Mouse (Mus musculus) T-helper 2 cell (primary cell): ENCODE measurements around the gene Il27.

Experiments
- in situ Hi-C: fragments of 300-600 bp; cut with MboI, MseI; formaldehyde crosslinking; loops from one replicate; pipeline ENCODE4 v1.15.1; 2025; ENCODE audit warnings: high pct_unique_total_duplicates

The Il27 gene

GRCm38 (mm10) chr7:126607064-126607463 is 12.3 kb upstream of the Il27 start:
- in situ Hi-C loops, result no loop called here

- in situ Hi-C loops, result no loop called here
Measured at GRCm38 (mm10) chr7:126606611-126607010, 11.9 kb upstream of the Il27 start.

GRCm38 (mm10) chr7:126602650-126603049 is 7.9 kb upstream of the Il27 start:
- in situ Hi-C loops, result no loop called here

GRCm38 (mm10) chr7:126601896-126602295 is 7.2 kb upstream of the Il27 start:
- in situ Hi-C loops, result no loop called here

GRCm38 (mm10) chr7:126598919-126599318 is 4.2 kb upstream of the Il27 start:
- in situ Hi-C loops, result loop anchor here (5.0 kb wide), 1 partner anchor 38 kb away; no protein-coding TSS in a partner anchor

GRCm38 (mm10) chr7:126596414-126596813 is 1.7 kb upstream of the Il27 start:
- in situ Hi-C loops, result loop anchor here (5.0 kb wide), 1 partner anchor 41 kb away; no protein-coding TSS in a partner anchor

- in situ Hi-C loops, result loop anchor here (5.0 kb wide), 1 partner anchor 41 kb away; no protein-coding TSS in a partner anchor
Measured at GRCm38 (mm10) chr7:126595890-126596289, 1.1 kb upstream of the Il27 start.

GRCm38 (mm10) chr7:126587779-126588178 is 7.0 kb downstream of the Il27 start:
- in situ Hi-C loops, result no loop called here

- in situ Hi-C loops, result no loop called here
Measured at GRCm38 (mm10) chr7:126586839-126587238, 7.9 kb downstream of the Il27 start.

GRCm38 (mm10) chr7:126585717-126586116 is 9.0 kb downstream of the Il27 start, which contains the start of gene Cln3:
TSS of gene Cln3 (minus strand) at chr7:126585817.
- in situ Hi-C loops, result no loop called here

- in situ Hi-C loops, result no loop called here
Measured at GRCm38 (mm10) chr7:126584506-126584977, 10.2 kb downstream of the Il27 start, which contains the start of gene Apobr. TSS of gene Apobr (plus strand) at chr7:126584942.

- in situ Hi-C loops, result no loop called here
Measured at GRCm38 (mm10) chr7:126583761-126584160, 11.0 kb downstream of the Il27 start.

GRCm38 (mm10) chr7:126583251-126583709 is 11.5 kb downstream of the Il27 start:
- in situ Hi-C loops, result no loop called here

- in situ Hi-C loops, result no loop called here
Measured at GRCm38 (mm10) chr7:126582759-126583158, 12.0 kb downstream of the Il27 start.

- in situ Hi-C loops, result no loop called here
Measured at GRCm38 (mm10) chr7:126581661-126582060, 13.1 kb downstream of the Il27 start.

- in situ Hi-C loops, result loop anchor here (5.0 kb wide), 1 partner anchor 48 kb away; no protein-coding TSS in a partner anchor
Measured at GRCm38 (mm10) chr7:126579172-126579571, 15.6 kb downstream of the Il27 start.

GRCm38 (mm10) chr7:126576946-126577345 is 17.8 kb downstream of the Il27 start:
- in situ Hi-C loops, result loop anchor here (5.0 kb wide), 1 partner anchor 50 kb away; no protein-coding TSS in a partner anchor

GRCm38 (mm10) chr7:126566094-126566765 is 28.5 kb downstream of the Il27 start, which contains the start of gene Eif3c:
TSS of gene Eif3c (minus strand) at chr7:126566411.
- in situ Hi-C loops, result loop anchor here (5.0 kb wide), 1 partner anchor 126 kb away; no protein-coding TSS in a partner anchor

GRCm38 (mm10) chr7:126565693-126566092 is 29.0 kb downstream of the Il27 start:
- in situ Hi-C loops, result loop anchor here (5.0 kb wide), 1 partner anchor 127 kb away; no protein-coding TSS in a partner anchor

- in situ Hi-C loops, result loop anchor here (10.0 kb wide), 2 partner anchors 758 to 998 kb away; no protein-coding TSS in a partner anchor
Measured at GRCm38 (mm10) chr7:126556635-126557034, 38.1 kb downstream of the Il27 start.

- in situ Hi-C loops, result loop anchor here (10.0 kb wide), 2 partner anchors 760 to 1000 kb away; no protein-coding TSS in a partner anchor
Measured at GRCm38 (mm10) chr7:126554796-126555195, 39.9 kb downstream of the Il27 start.

- in situ Hi-C loops, result no loop called here
Measured at GRCm38 (mm10) chr7:126545631-126546030, 49.1 kb downstream of the Il27 start.

GRCm38 (mm10) chr7:126541661-126542060 is 53.1 kb downstream of the Il27 start:
- in situ Hi-C loops, result no loop called here
